Mouse (Mus musculus) olfactory bulb, adult 2 months (tissue): ENCODE results near the gene Trim7.
"Not testable (repeated sequence)": the region's sequence is repeated elsewhere in the genome, so short reads cannot be mapped to it uniquely, and the experiment has no call there.

ENCODE experiments used
- CTCF ChIP-seq: fragments of 200-500 bp; IDR thresholded peaks from 2 replicates; pipeline ENCODE4 v1.5.1; 2012; ENCODE audit warnings: low read depth, mild to moderate bottlenecking, low read length, moderate library complexity; ENCODE audit not compliant: insufficient read depth
- POLR2A ChIP-seq: fragments of 200-500 bp; IDR thresholded peaks from 2 replicates; pipeline ENCODE4 v1.6.1; 2012; ENCODE audit warnings: mild to moderate bottlenecking, low read depth, low read length, moderate library complexity; ENCODE audit not compliant: insufficient read depth

DNA sequence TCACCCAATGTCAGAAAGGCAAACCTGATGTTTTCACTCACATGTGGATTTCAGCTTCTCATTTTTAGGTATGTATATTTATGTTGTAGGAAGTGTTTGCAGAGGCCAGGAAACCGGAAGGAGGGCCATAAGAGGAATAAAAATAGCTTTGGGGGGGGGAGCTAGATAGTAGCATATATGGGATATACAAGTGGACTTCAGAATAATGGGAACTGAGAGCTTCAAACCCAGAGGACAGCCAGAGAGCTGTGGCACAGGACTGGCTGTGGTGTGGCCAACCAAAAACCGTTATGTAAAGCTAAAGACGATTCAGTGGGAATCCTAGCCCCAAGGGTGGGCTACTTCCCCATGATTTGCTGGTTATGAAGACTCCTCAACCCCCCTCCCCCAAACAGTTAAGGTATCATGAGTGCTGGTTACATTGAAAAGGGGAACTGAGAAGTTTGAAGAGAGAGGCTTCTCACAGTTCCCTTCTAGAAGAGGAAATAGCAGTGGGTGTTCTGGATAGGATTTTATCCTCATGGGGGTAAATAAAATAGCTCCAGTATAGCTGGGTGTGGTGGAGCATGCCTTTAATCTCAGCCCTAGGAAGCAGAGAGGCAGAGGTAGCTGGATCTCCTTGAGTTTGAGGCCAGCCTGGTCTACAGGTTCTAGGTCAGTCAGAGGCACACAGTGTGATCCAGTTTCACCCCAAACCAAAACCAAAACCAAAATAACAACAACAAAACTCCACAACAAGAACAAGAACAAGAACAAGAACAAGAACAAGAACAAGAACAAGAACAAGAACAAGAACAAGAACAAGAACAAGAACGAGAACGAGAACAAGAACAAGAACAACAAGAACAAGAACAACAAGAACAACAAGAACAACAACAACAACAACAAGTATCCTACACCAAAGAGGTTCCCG, 75.0 kb downstream of the Trim7 start:
- TF ChIP-seq CTCF, POLR2A: not testable (repeated sequence)
